ENCODE assay signal across 15 mouse cellular contexts in genomic region chr11:8625915-8626604, GRCm38 (mm10). TPM values are rescaled to one million over a fixed set of nuclear protein-coding genes. Genes with fewer than 3 reads are reported as not detected.
DNase-seq lines count a peak whose midpoint lies in the region; ATAC-seq and TF ChIP-seq lines count a peak whose summit lies in the region.
"Had no signal": no experiment of that assay in that cellular context is flagged by ENCODE, and none has a peak within 500 bp of the region (broad histone marks: within the 10 kb centered on the region; RNA-seq: fewer than 3 reads in every experiment).

No protein-coding gene starts in this region.

- no peak for ATAC-seq in lung, embryonic 15.5 days (ENCODE audit: borderline replicate concordance, extremely low read depth, low FRiP score, low TSS enrichment)
- no peak for ATAC-seq in lung, postnatal 0 days
- no peak for ATAC-seq in stomach, embryonic 16.5 days (ENCODE audit: insufficient read depth, low FRiP score)
- ATAC-seq in liver, postnatal 0 days = no peak
- ATAC-seq: midbrain, embryonic 13.5 days had no signal

- no peaks in the 10 kb centered on the region for H3K36me3 ChIP-seq in lung, embryonic 15.5 days
- no peaks in the 10 kb centered on the region for H3K36me3 ChIP-seq in lung, postnatal 0 days (ENCODE audit: insufficient read depth, low read length)
- no peaks in the 10 kb centered on the region for H3K36me3 ChIP-seq in stomach, embryonic 16.5 days (ENCODE audit: control insufficient read depth, insufficient read depth, low read length)
- no peaks in the 10 kb centered on the region for H3K36me3 ChIP-seq in liver, postnatal 0 days (replicated peaks; ENCODE audit: insufficient read depth, low read length)
- H3K36me3 ChIP-seq: G1E; liver, embryonic 13.5 days; midbrain, embryonic 13.5 days; stomach, embryonic 15.5 days had no signal

- TF ChIP-seq CTCF in lung, postnatal 0 days (IDR thresholded peaks at IDR 0.05) = no peak
- no peak for TF ChIP-seq CTCF in embryonic fibroblast, embryonic 13.5 days (IDR thresholded peaks at IDR 0.05; ENCODE audit: borderline replicate concordance, insufficient read depth, low read length)
- no peak for TF ChIP-seq CTCF in liver, postnatal 0 days (IDR thresholded peaks at IDR 0.05; ENCODE audit: low read depth)

- no peak overlapping the region for H3K9ac ChIP-seq in lung, embryonic 15.5 days
- no peak overlapping the region for H3K9ac ChIP-seq in lung, postnatal 0 days (replicated peaks; ENCODE audit: low read depth)
- H3K9ac ChIP-seq in stomach, embryonic 16.5 days (ENCODE audit: low read length) = no peak overlapping the region
- H3K9ac ChIP-seq in liver, postnatal 0 days (replicated peaks) = no peak overlapping the region
- H3K9ac ChIP-seq: liver, embryonic 13.5 days; midbrain, embryonic 13.5 days; stomach, embryonic 15.5 days had no signal

- H3K4me1 ChIP-seq in lung, embryonic 15.5 days = peaks cover 59% of the 10 kb centered on the region
- H3K4me1 ChIP-seq in lung, postnatal 0 days (ENCODE audit: insufficient read depth, low read depth, low read length) = 0 out of 2 replicates have a peak, but pooled peaks cover 2% of the 10 kb centered on the region
- H3K4me1 ChIP-seq in embryonic fibroblast, embryonic 13.5 days (ENCODE audit: control insufficient read depth, insufficient read depth, low read length) = peaks cover 11% of the 10 kb centered on the region; the same call in 1 of the 2 replicates
- peaks cover 44% of the 10 kb centered on the region for H3K4me1 ChIP-seq in stomach, embryonic 16.5 days (ENCODE audit: control insufficient read depth, insufficient read depth, low read length)
- peaks cover 29% of the 10 kb centered on the region for H3K4me1 ChIP-seq in liver, postnatal 0 days (ENCODE audit: insufficient read depth)

- no peak overlapping the region for H3K27ac ChIP-seq in lung, embryonic 15.5 days
- H3K27ac ChIP-seq in lung, postnatal 0 days (ENCODE audit: low read length) = no peak overlapping the region
- peak overlapping the region; percentile 50 for H3K27ac ChIP-seq in embryonic fibroblast, embryonic 13.5 days (ENCODE audit: insufficient read depth, low read length)
- peak overlapping the region; percentile 36; the same call in 1 of the 2 replicates for H3K27ac ChIP-seq in stomach, embryonic 16.5 days (ENCODE audit: low read length)
- no peak overlapping the region for H3K27ac ChIP-seq in liver, postnatal 0 days (ENCODE audit: low read depth)
- H3K27ac ChIP-seq: liver, embryonic 13.5 days had no signal

- WGBS in lung, embryonic 15.5 days = 63% methylated on average over 10 of the region's 10 CpGs
- 67% methylated on average over 10 of the region's 10 CpGs for WGBS in lung, postnatal 0 days
- 64% methylated on average over 10 of the region's 10 CpGs for WGBS in stomach, embryonic 16.5 days
- WGBS in liver, postnatal 0 days (ENCODE audit: insufficient replicate concordance) = 79% methylated on average over 10 of the region's 10 CpGs

- no peak overlapping the region for H3K4me3 ChIP-seq in lung, embryonic 15.5 days
- no peak overlapping the region for H3K4me3 ChIP-seq in lung, postnatal 0 days (ENCODE audit: low read depth, low read length)
- no peak overlapping the region for H3K4me3 ChIP-seq in embryonic fibroblast, embryonic 13.5 days (ENCODE audit: insufficient read depth, low read length)
- H3K4me3 ChIP-seq in stomach, embryonic 16.5 days (replicated peaks; ENCODE audit: low read length) = no peak overlapping the region
- H3K4me3 ChIP-seq in liver, postnatal 0 days (ENCODE audit: low read depth, low read length) = no peak overlapping the region
- H3K4me3 ChIP-seq: liver, embryonic 13.5 days; midbrain, embryonic 13.5 days; stomach, embryonic 15.5 days had no signal

- TF ChIP-seq POLR2A in embryonic fibroblast, embryonic 13.5 days (IDR thresholded peaks at IDR 0.05; ENCODE audit: low read depth, low read length) = no peak

- TF ChIP-seq EP300 in lung, postnatal 0 days (IDR thresholded peaks at IDR 0.05) = no peak
- no peak for TF ChIP-seq EP300 in liver, postnatal 0 days (IDR thresholded peaks at IDR 0.05; ENCODE audit: low read depth)

- no peaks in the 10 kb centered on the region for H3K27me3 ChIP-seq in lung, embryonic 15.5 days
- no peaks in the 10 kb centered on the region for H3K27me3 ChIP-seq in lung, postnatal 0 days (replicated peaks; ENCODE audit: insufficient read depth, low read length)
- no peaks in the 10 kb centered on the region for H3K27me3 ChIP-seq in stomach, embryonic 16.5 days (ENCODE audit: control insufficient read depth, insufficient read depth, low read length)
- H3K27me3 ChIP-seq in liver, postnatal 0 days (ENCODE audit: insufficient read depth, low read length) = no peaks in the 10 kb centered on the region
- H3K27me3 ChIP-seq: stomach, embryonic 15.5 days had no signal

- DNase-seq in embryo, embryonic 10.5 days (ENCODE audit: low spot score) = peak; percentile 43
- no peak for DNase-seq in embryo, embryonic 9.5 days (ENCODE audit: extremely low spot score)
- no peak for DNase-seq in lung, postnatal 0 days (ENCODE audit: low spot score)
- DNase-seq in layer of hippocampus, adult 11-12 months (ENCODE audit: low spot score) = no peak
- no peak for DNase-seq in liver, postnatal 0 days
- DNase-seq: liver, embryonic 13.5 days; lung, postnatal 36 days; right cerebral cortex, postnatal 4 days; thymus, postnatal 4 days had no signal

- H3K4me2 ChIP-seq in lung, embryonic 15.5 days = peak overlapping the region; percentile 18; the same call in 1 of the 2 replicates
- H3K4me2 ChIP-seq in lung, postnatal 0 days (replicated peaks; ENCODE audit: low read depth, low read length) = no peak overlapping the region
- H3K4me2 ChIP-seq in stomach, embryonic 16.5 days (ENCODE audit: low read depth, low read length) = no peak overlapping the region
- H3K4me2 ChIP-seq in liver, postnatal 0 days (ENCODE audit: low read depth, low read length) = no peak overlapping the region
- H3K4me2 ChIP-seq: liver, embryonic 13.5 days had no signal

- H3K9me3 ChIP-seq in lung, embryonic 15.5 days = no peaks in the 10 kb centered on the region
- no peaks in the 10 kb centered on the region for H3K9me3 ChIP-seq in lung, postnatal 0 days (ENCODE audit: low read length)
- no peaks in the 10 kb centered on the region for H3K9me3 ChIP-seq in stomach, embryonic 16.5 days (replicated peaks; ENCODE audit: control insufficient read depth, low read length)
- no peaks in the 10 kb centered on the region for H3K9me3 ChIP-seq in liver, postnatal 0 days (ENCODE audit: low read length)
- H3K9me3 ChIP-seq: liver, embryonic 13.5 days; midbrain, embryonic 13.5 days; stomach, embryonic 15.5 days had no signal

RNA-seq across cellular contexts. Expression of gene Tns3, which starts 38.3 kb away (rescaled TPM):
- polyA plus RNA-seq in lung, embryonic 15.5 days (2015; fragmentation: Nextera tagmentation; extraction: Ambion mirVana) = 48.5 and 55.9 TPM in 2 replicates
- polyA plus RNA-seq in lung, postnatal 0 days (2015; fragmentation: Nextera tagmentation; extraction: Ambion mirVana) = 34.9 and 37.5 TPM in 2 replicates
- polyA plus RNA-seq in embryonic fibroblast, embryonic 13.5 days (2011; ENCODE audit: insufficient read length, low read depth, missing spikeins) = 96.5 and 113 TPM in 2 replicates
- 28.0 and 30.4 TPM in 2 replicates for polyA plus RNA-seq in stomach, embryonic 16.5 days (2015; fragmentation: Nextera tagmentation; extraction: Ambion mirVana)
- polyA plus RNA-seq in liver, postnatal 0 days (2015; fragmentation: Nextera tagmentation; extraction: Ambion mirVana) = 2.8 and 3.6 TPM in 2 replicates
- polyA plus RNA-seq: G1E had no signal

Comparison
In these comparisons a context has a peak if more than half of its experiments do, and no peak if none do; other contexts are left out.
1. H3K27ac ChIP-seq: peak in embryonic fibroblast, embryonic 13.5 days (single experiment) and stomach, embryonic 16.5 days (single experiment); none in lung, embryonic 15.5 days (single experiment), lung, postnatal 0 days (single experiment) and liver, postnatal 0 days (single experiment).